Mouse (Mus musculus): ENCODE measurements around the gene Tpcn2. TPM values are rescaled to one million over a fixed set of nuclear protein-coding genes. Genes with fewer than 3 reads are reported as not detected.

The Tpcn2 gene
- polyA plus RNA-seq (2015; fragmentation: Nextera tagmentation; extraction: Ambion mirVana), result 4.6 and 7.4 TPM in 2 replicates

GRCm38 (mm10) chr7:145283487-145284187 is at the start of gene Tpcn2:
Gene Tpcn2 (minus strand): TSS chr7:145284011.
- H3K4me2 ChIP-seq, result peak within 1 kb of the TSS; percentile 73
- no peaks in the 10 kb centered on the region for H3K27me3 ChIP-seq
- H3K36me3 ChIP-seq, result peaks cover 4% of the 10 kb centered on the region; the same call in 1 of the 2 replicates
- H3K27ac ChIP-seq, result 0 out of 2 replicates have a peak within 1 kb of the TSS, but pooled peaks have one; percentile 2
- peak; percentile 88 for ATAC-seq (replicated peaks; ENCODE audit: insufficient number of reproducible peaks, insufficient read depth, low FRiP score, low read depth)
- peak within 1 kb of the TSS; percentile 56 for H3K9ac ChIP-seq
- peaks cover 17% of the 10 kb centered on the region for H3K4me1 ChIP-seq (replicated peaks)
- H3K4me3 ChIP-seq, result peak within 1 kb of the TSS; percentile 60
- 2% methylated on average over 18 of the region's 18 CpGs for WGBS
- no peaks in the 10 kb centered on the region for H3K9me3 ChIP-seq (replicated peaks)

- Histone ChIP-seq H3K27ac (peak overlapping the region; percentile 27; the same call in 1 of the 2 replicates), H3K36me3 (no peaks in the 10 kb centered on the region), H3K9me3 (replicated peaks) (no peaks in the 10 kb centered on the region), H3K27me3 (no peaks in the 10 kb centered on the region), H3K9ac (no peak overlapping the region), H3K4me1 (replicated peaks) (peaks cover 19% of the 10 kb centered on the region), H3K4me2 (no peak overlapping the region), H3K4me3 (no peak overlapping the region)
- ATAC-seq (replicated peaks; ENCODE audit: insufficient number of reproducible peaks, insufficient read depth, low FRiP score, low read depth), result no peak
- WGBS, result 9% methylated on average over 1 of the region's 1 CpGs
Measured at GRCm38 (mm10) chr7:145332376-145333041, 48.7 kb upstream of the Tpcn2 start.

GRCm38 (mm10) chr7:145330641-145331040 is 46.8 kb upstream of the Tpcn2 start:
- peaks cover 19% of the 10 kb centered on the region for H3K4me1 ChIP-seq (replicated peaks)
- 0 out of 2 replicates have a peak overlapping the region, but pooled peaks have one; percentile 2 for H3K27ac ChIP-seq
- 38% methylated on average over 2 of the region's 2 CpGs for WGBS
- H3K4me2 ChIP-seq, result no peak overlapping the region
- H3K9me3 ChIP-seq (replicated peaks), result no peaks in the 10 kb centered on the region
- H3K4me3 ChIP-seq, result no peak overlapping the region
- no peaks in the 10 kb centered on the region for H3K27me3 ChIP-seq
- no peak for ATAC-seq (replicated peaks; ENCODE audit: insufficient number of reproducible peaks, insufficient read depth, low FRiP score, low read depth)
- no peak overlapping the region for H3K9ac ChIP-seq
- no peaks in the 10 kb centered on the region for H3K36me3 ChIP-seq

GRCm38 (mm10) chr7:145329982-145330381 is 46.2 kb upstream of the Tpcn2 start:
- Histone ChIP-seq H3K27ac (no peak overlapping the region), H3K36me3 (no peaks in the 10 kb centered on the region), H3K9me3 (replicated peaks) (no peaks in the 10 kb centered on the region), H3K4me1 (replicated peaks) (peaks cover 19% of the 10 kb centered on the region), H3K27me3 (no peaks in the 10 kb centered on the region), H3K4me3 (no peak overlapping the region), H3K9ac (no peak overlapping the region), H3K4me2 (no peak overlapping the region)
- no peak for ATAC-seq (replicated peaks; ENCODE audit: insufficient number of reproducible peaks, insufficient read depth, low FRiP score, low read depth)
- WGBS, result 52% methylated on average over 2 of the region's 2 CpGs

- ATAC-seq (replicated peaks; ENCODE audit: insufficient number of reproducible peaks, insufficient read depth, low FRiP score, low read depth), result no peak
- H3K36me3 ChIP-seq, result no peaks in the 10 kb centered on the region
- H3K27me3 ChIP-seq, result no peaks in the 10 kb centered on the region
- H3K4me3 ChIP-seq, result no peak overlapping the region
- no peaks in the 10 kb centered on the region for H3K9me3 ChIP-seq (replicated peaks)
- H3K4me2 ChIP-seq, result no peak overlapping the region
- peaks cover 3% of the 10 kb centered on the region; the same call in 1 of the 2 replicates for H3K4me1 ChIP-seq (replicated peaks)
- WGBS, result 25% methylated on average over 2 of the region's 2 CpGs
- no peak overlapping the region for H3K27ac ChIP-seq
- H3K9ac ChIP-seq, result no peak overlapping the region
Measured at GRCm38 (mm10) chr7:145325697-145326096, 41.9 kb upstream of the Tpcn2 start.

GRCm38 (mm10) chr7:145323607-145324006 is 39.8 kb upstream of the Tpcn2 start:
- 37% methylated on average over 4 of the region's 4 CpGs for WGBS
- no peak for ATAC-seq (replicated peaks; ENCODE audit: insufficient number of reproducible peaks, insufficient read depth, low FRiP score, low read depth)
- Histone ChIP-seq H3K9ac (no peak overlapping the region), H3K36me3 (no peaks in the 10 kb centered on the region), H3K27me3 (no peaks in the 10 kb centered on the region), H3K9me3 (replicated peaks) (no peaks in the 10 kb centered on the region), H3K4me2 (no peak overlapping the region), H3K4me3 (no peak overlapping the region), H3K27ac (no peak overlapping the region), H3K4me1 (replicated peaks) (no peaks in the 10 kb centered on the region)

- H3K4me3 ChIP-seq, result no peak overlapping the region
- H3K4me2 ChIP-seq, result no peak overlapping the region
- H3K9ac ChIP-seq, result no peak overlapping the region
- no peaks in the 10 kb centered on the region for H3K36me3 ChIP-seq
- H3K9me3 ChIP-seq (replicated peaks), result no peaks in the 10 kb centered on the region
- 61% methylated on average over 3 of the region's 3 CpGs for WGBS
- H3K4me1 ChIP-seq (replicated peaks), result no peaks in the 10 kb centered on the region
- no peak for ATAC-seq (replicated peaks; ENCODE audit: insufficient number of reproducible peaks, insufficient read depth, low FRiP score, low read depth)
- H3K27ac ChIP-seq, result no peak overlapping the region
- H3K27me3 ChIP-seq, result no peaks in the 10 kb centered on the region
Measured at GRCm38 (mm10) chr7:145319481-145319880, 35.7 kb upstream of the Tpcn2 start.

GRCm38 (mm10) chr7:145317522-145317921 is 33.7 kb upstream of the Tpcn2 start:
- Histone ChIP-seq H3K9me3 (replicated peaks) (no peaks in the 10 kb centered on the region), H3K27me3 (no peaks in the 10 kb centered on the region), H3K27ac (no peak overlapping the region), H3K9ac (no peak overlapping the region), H3K36me3 (no peaks in the 10 kb centered on the region), H3K4me2 (no peak overlapping the region), H3K4me3 (no peak overlapping the region), H3K4me1 (replicated peaks) (no peaks in the 10 kb centered on the region)
- ATAC-seq (replicated peaks; ENCODE audit: insufficient number of reproducible peaks, insufficient read depth, low FRiP score, low read depth), result no peak
- 69% methylated on average over 4 of the region's 4 CpGs for WGBS

- Histone ChIP-seq H3K4me1 (replicated peaks) (no peaks in the 10 kb centered on the region), H3K27me3 (no peaks in the 10 kb centered on the region), H3K4me2 (no peak within 1 kb of the TSS), H3K27ac (no peak within 1 kb of the TSS), H3K9me3 (replicated peaks) (no peaks in the 10 kb centered on the region), H3K9ac (no peak within 1 kb of the TSS), H3K4me3 (no peak within 1 kb of the TSS), H3K36me3 (no peaks in the 10 kb centered on the region)
- WGBS, result 83% methylated on average over 6 of the region's 6 CpGs
- ATAC-seq (replicated peaks; ENCODE audit: insufficient number of reproducible peaks, insufficient read depth, low FRiP score, low read depth), result no peak
Measured at GRCm38 (mm10) chr7:145314785-145315411, 31.1 kb upstream of the Tpcn2 start, which contains the start of gene Mrgprd. Gene Mrgprd (plus strand): TSS chr7:145314835.

- H3K4me3 ChIP-seq, result no peak overlapping the region
- no peaks in the 10 kb centered on the region for H3K27me3 ChIP-seq
- no peaks in the 10 kb centered on the region for H3K36me3 ChIP-seq
- no peak for ATAC-seq (replicated peaks; ENCODE audit: insufficient number of reproducible peaks, insufficient read depth, low FRiP score, low read depth)
- WGBS, result 67% methylated on average over 3 of the region's 3 CpGs
- peaks cover 2% of the 10 kb centered on the region; the same call in 1 of the 2 replicates for H3K4me1 ChIP-seq (replicated peaks)
- no peak overlapping the region for H3K9ac ChIP-seq
- H3K9me3 ChIP-seq (replicated peaks), result no peaks in the 10 kb centered on the region
- no peak overlapping the region for H3K27ac ChIP-seq
- no peak overlapping the region for H3K4me2 ChIP-seq
Measured at GRCm38 (mm10) chr7:145312137-145312536, 28.3 kb upstream of the Tpcn2 start.

GRCm38 (mm10) chr7:145310526-145310925 is 26.7 kb upstream of the Tpcn2 start:
- WGBS, result 69% methylated on average over 5 of the region's 5 CpGs
- H3K9me3 ChIP-seq (replicated peaks), result no peaks in the 10 kb centered on the region
- H3K4me2 ChIP-seq, result no peak overlapping the region
- no peaks in the 10 kb centered on the region for H3K36me3 ChIP-seq
- H3K27me3 ChIP-seq, result no peaks in the 10 kb centered on the region
- ATAC-seq (replicated peaks; ENCODE audit: insufficient number of reproducible peaks, insufficient read depth, low FRiP score, low read depth), result no peak
- no peak overlapping the region for H3K27ac ChIP-seq
- H3K9ac ChIP-seq, result no peak overlapping the region
- H3K4me3 ChIP-seq, result no peak overlapping the region
- peaks cover 2% of the 10 kb centered on the region; the same call in 1 of the 2 replicates for H3K4me1 ChIP-seq (replicated peaks)
